Mouse (Mus musculus): Measurements from ENCODE around the gene Vdac2. TPM values are rescaled to one million over a fixed set of nuclear protein-coding genes. Genes with fewer than 3 reads are reported as not detected.

Vdac2 gene
- polyA plus RNA-seq, 1 experiment from 2014 or later, result 264 TPM

GRCm38 (mm10) chr14:21856886-21857285, 31.8 kb downstream of the Vdac2 start:
- no peak for ATAC-seq (ENCODE audit: insufficient read depth, low FRiP score, low read depth)
- WGBS, result 87% methylated on average over 14 of the region's 14 CpGs
- no peak overlapping the region for H3K27ac ChIP-seq

GRCm38 (mm10) chr14:21866291-21866690, 41.3 kb downstream of the Vdac2 start:
- Histone ChIP-seq H3K9me3 (no peaks in the 10 kb centered on the region), H3K4me2 (no peak overlapping the region), H3K27ac (peak overlapping the region; percentile 60; the same call in 1 of the 2 replicates), H3K4me1 (no peaks in the 10 kb centered on the region), H3K9ac (no peak overlapping the region), H3K4me3 (replicated peaks) (no peak overlapping the region), H3K27me3 (replicated peaks) (no peaks in the 10 kb centered on the region), H3K36me3 (no peaks in the 10 kb centered on the region)
- 35% methylated on average over 7 of the region's 7 CpGs for WGBS
- ATAC-seq (ENCODE audit: insufficient read depth, low FRiP score, low read depth), result peak; percentile 73; the same call in 1 of the 2 replicates

More at GRCm38 (mm10) chr14:21856886-21857285, 31.8 kb downstream of the Vdac2 start:
- no peaks in the 10 kb centered on the region for H3K9me3 ChIP-seq
- peaks cover 10% of the 10 kb centered on the region for H3K4me1 ChIP-seq
- H3K9ac ChIP-seq, result no peak overlapping the region
- H3K36me3 ChIP-seq, result no peaks in the 10 kb centered on the region
- no peak overlapping the region for H3K4me3 ChIP-seq (replicated peaks)
- no peaks in the 10 kb centered on the region for H3K27me3 ChIP-seq (replicated peaks)
- no peak overlapping the region for H3K4me2 ChIP-seq

DNA sequence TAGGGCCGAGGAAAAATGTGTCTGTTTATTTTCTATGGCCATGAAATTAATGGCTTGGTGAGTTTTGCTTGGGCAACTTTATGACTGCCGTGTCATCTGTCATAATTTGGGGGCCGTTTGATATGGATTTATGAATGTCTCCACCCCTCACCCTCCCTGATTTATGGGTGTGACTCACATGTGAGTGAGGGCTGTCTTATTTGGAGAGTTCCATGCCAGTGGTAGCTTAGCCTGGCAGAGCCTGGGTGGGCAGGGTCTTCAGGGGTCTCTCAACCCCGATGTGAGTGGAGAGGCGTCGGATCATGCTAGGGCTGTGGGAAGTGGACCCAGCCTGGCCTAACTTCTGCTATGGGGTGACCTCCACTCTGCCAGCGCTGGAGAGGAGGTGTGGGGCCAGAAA, 41.8 kb downstream of the Vdac2 start:
- no peaks in the 10 kb centered on the region for H3K27me3 ChIP-seq (replicated peaks)
- H3K9me3 ChIP-seq, result no peaks in the 10 kb centered on the region
- no peaks in the 10 kb centered on the region for H3K36me3 ChIP-seq
- no peak for ATAC-seq (ENCODE audit: insufficient read depth, low FRiP score, low read depth)
- peak overlapping the region; percentile 40; the same call in 1 of the 2 replicates for H3K27ac ChIP-seq
- WGBS, result 66% methylated on average over 7 of the region's 7 CpGs
- H3K4me3 ChIP-seq (replicated peaks), result no peak overlapping the region
- no peak overlapping the region for H3K9ac ChIP-seq
- H3K4me1 ChIP-seq, result no peaks in the 10 kb centered on the region
- no peak overlapping the region for H3K4me2 ChIP-seq

DNA sequence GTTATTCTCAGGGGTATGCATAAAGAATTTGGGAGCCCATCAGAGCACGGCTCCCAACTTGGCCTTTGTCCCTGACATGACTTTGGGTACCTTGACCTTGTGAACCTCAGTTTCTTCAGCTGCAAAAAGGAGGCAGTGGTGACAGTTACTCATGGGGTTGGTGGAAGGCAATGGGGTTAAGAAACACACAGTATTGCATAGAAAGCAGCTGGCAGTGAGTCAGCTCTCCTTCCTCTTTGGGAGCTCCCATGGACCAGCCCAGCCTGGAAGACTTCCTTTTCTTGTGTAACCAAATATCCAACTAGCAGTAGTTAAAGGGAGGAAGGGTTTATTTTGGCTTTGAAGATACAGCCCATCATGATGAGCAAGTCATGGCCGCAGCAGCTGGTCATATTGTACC, 65.4 kb downstream of the Vdac2 start:
- Histone ChIP-seq H3K4me2 (no peak overlapping the region), H3K4me3 (replicated peaks) (no peak overlapping the region), H3K36me3 (no peaks in the 10 kb centered on the region), H3K9me3 (no peaks in the 10 kb centered on the region), H3K9ac (no peak overlapping the region), H3K27ac (no peak overlapping the region), H3K27me3 (replicated peaks) (no peaks in the 10 kb centered on the region), H3K4me1 (peaks cover 12% of the 10 kb centered on the region)
- no peak for ATAC-seq (ENCODE audit: insufficient read depth, low FRiP score, low read depth)
- WGBS, result 82% methylated on average over 2 of the region's 2 CpGs

DNA sequence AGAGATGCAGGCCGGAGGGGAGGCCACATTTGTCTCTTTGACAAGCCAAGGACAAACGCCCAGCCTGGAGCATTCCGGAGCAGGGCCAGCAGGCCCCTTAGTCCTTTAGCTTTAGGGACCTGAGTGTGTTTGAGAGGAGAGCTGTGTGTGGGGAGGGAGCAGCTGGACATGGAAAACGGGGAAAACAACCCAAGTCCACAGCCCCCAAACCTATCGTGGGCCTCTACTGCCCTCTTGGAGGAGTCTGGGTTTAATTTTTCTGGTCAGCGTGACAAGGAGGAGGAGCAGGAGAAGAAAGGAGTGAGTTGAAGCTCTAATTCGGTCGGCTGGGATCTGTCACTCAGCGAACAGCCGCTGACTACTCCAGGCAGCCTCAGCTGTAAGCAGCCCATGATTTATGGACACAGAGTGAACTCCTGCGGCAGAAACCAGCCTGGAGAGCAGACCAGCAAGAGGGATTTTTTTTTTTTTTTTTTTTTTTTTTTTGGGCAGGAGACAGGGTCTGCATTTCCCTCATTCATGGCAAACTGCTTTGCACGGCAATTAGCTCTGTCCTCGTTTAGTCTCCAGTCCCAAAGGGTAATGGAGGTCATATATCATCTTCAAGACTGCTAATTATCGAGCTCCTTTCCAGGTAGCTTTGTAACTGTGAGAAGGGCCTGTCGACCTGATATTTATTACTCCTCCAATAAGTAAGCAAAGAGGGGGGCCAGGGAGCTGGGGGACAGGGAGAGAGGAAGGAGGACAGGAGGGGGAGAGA, 66.7 kb downstream of the Vdac2 start:
- peaks cover 12% of the 10 kb centered on the region for H3K4me1 ChIP-seq
- 6% methylated on average over 15 of the region's 15 CpGs for WGBS
- no peak overlapping the region for H3K9ac ChIP-seq
- no peak overlapping the region for H3K4me3 ChIP-seq (replicated peaks)
- peak overlapping the region; percentile 31; the same call in 1 of the 2 replicates for H3K4me2 ChIP-seq
- ATAC-seq (ENCODE audit: insufficient read depth, low FRiP score, low read depth), result peak; percentile 82
- peak overlapping the region; percentile 83 for H3K27ac ChIP-seq
- no peaks in the 10 kb centered on the region for H3K36me3 ChIP-seq
- no peaks in the 10 kb centered on the region for H3K27me3 ChIP-seq (replicated peaks)
- H3K9me3 ChIP-seq, result no peaks in the 10 kb centered on the region

DNA sequence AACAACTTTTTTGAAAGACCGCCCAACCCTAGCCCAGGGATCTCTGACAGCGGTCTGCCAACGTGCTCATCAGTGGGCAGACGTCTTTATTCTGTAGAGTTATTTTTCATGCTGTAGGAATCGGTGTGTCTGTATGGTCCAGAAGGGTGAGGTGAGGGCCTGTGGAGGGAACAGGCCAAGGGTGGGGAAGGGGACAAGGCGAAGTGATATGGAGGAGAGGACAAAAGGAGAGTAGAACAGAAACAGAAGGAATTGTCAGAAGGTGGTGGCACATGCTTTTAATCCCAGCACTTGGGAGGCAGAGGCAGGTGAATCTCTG, 67.3 kb downstream of the Vdac2 start:
- H3K36me3 ChIP-seq, result no peaks in the 10 kb centered on the region
- H3K9me3 ChIP-seq, result no peaks in the 10 kb centered on the region
- peak overlapping the region; percentile 83 for H3K27ac ChIP-seq
- no peak for ATAC-seq (ENCODE audit: insufficient read depth, low FRiP score, low read depth)
- 44% methylated on average over 6 of the region's 6 CpGs for WGBS
- no peak overlapping the region for H3K9ac ChIP-seq
- peaks cover 12% of the 10 kb centered on the region for H3K4me1 ChIP-seq
- H3K4me3 ChIP-seq (replicated peaks), result no peak overlapping the region
- H3K4me2 ChIP-seq, result peak overlapping the region; percentile 31; the same call in 1 of the 2 replicates
- H3K27me3 ChIP-seq (replicated peaks), result no peaks in the 10 kb centered on the region

Other genes with a start within 250 kb of the Vdac2 start
- not detected in 2 replicates for gene Dupd1, start 110.7 kb upstream of the Vdac2 start, polyA plus RNA-seq (2015; fragmentation: Nextera tagmentation; extraction: Ambion mirVana)
- 11.1 and 12.0 TPM in 2 replicates for gene Samd8, start 74.7 kb upstream of the Vdac2 start, polyA plus RNA-seq (2015; fragmentation: Nextera tagmentation; extraction: Ambion mirVana)
- not detected in 2 replicates for gene Dusp13, start 74.1 kb upstream of the Vdac2 start, polyA plus RNA-seq (2015; fragmentation: Nextera tagmentation; extraction: Ambion mirVana)
- gene Comtd1, start 23.7 kb downstream of the Vdac2 start, polyA plus RNA-seq (2015; fragmentation: Nextera tagmentation; extraction: Ambion mirVana), result 42.2 and 48.1 TPM in 2 replicates
- 21.4 and 21.7 TPM in 2 replicates for gene Zfp503, start 164.4 kb downstream of the Vdac2 start, polyA plus RNA-seq (2015; fragmentation: Nextera tagmentation; extraction: Ambion mirVana)
- gene Lrmda, start 194.5 kb downstream of the Vdac2 start, polyA plus RNA-seq (2015; fragmentation: Nextera tagmentation; extraction: Ambion mirVana), result 0.35 and 0.57 TPM in 2 replicates